Mouse (Mus musculus) ovary, adult 18-20 months (tissue): Measurements from ENCODE around the gene Prkar1a.

Source experiments
- DNase-seq: peaks from one replicate; pipeline ENCODE4 v3.0.0; 2022; ENCODE audit warnings: low spot score, mixed read lengths

Prkar1a gene

DNA sequence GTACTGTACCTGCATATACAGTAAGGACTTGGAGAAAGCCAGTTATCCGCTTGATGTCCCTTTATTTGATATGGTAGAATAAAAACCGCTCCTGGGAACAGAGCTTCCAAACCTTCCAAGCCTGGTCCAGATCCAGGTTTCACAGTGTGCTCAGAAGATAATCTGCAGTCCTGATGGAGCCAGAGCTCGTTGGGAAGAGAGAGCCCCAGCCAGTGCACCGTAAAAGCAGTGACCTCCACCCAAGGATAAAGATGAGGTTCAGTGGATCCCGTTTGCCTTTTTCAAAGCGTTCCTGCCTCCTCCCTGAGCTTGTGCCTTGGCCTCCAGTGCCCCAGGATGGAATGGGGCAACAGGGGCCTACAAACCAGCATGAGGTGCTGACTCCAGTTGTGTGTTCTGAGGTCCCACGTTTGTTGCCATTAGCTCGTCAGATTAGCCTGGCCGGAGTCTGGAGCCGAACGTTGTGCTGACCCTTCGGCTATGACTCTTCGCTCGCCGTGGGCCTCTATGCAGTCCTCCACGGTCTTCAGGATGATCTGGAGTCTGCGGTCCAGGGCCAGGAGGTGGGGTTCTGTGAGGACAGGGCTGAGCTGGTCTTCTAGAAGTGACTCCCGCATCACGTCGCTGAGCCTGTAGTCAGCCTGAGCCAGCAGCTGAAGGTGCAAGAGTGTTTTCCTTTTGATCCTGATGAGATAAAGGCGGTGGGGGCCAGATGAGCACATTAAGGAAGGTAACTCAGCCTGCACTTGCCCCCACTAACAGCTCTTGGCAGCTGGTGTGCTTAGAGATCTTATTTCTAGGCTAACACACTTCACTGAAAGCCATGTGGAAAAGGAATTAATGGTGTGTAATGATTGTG is 23.9 kb downstream of the Prkar1a start:
- peak; percentile 28 for DNase-seq

DNA sequence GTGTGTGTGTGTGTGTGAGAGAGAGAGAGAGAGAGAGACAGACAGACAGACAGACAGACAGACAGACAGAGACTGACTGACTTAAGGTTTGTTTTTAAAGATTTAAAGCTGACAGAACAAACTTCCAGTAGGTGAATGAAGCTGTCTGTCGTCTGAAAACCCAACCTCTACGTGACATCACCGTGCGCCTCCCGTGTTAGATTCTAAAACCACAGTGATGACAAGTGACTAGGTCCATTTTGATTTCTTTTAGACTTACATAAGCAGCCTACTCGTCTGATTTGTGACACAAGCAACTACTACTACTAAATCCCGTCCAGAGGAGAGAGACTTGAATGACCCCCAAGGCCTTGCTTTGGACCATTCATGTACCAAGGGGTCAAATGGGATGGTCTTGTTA is 24.5 kb downstream of the Prkar1a start:
- DNase-seq: no peak

DNA sequence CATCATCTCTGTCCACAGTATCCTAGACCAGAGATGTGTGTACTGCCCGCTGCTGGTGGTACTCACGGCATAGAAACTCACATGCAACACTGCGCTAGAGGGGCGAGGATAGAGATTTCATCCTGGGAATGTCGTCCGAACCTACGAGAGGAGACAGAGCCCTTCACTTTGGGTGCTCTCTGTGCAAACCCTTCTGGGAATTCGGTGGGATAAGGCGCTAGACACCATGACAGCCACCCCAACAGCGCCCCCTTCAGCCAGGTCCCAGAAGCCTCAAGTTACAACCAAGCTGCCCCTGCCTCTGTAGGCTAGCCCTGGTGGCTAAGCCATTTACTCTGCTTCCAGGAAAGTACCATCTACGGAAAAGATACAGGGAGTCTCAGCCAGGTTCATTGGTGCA is 25.3 kb downstream of the Prkar1a start:
- DNase-seq: no peak

DNA sequence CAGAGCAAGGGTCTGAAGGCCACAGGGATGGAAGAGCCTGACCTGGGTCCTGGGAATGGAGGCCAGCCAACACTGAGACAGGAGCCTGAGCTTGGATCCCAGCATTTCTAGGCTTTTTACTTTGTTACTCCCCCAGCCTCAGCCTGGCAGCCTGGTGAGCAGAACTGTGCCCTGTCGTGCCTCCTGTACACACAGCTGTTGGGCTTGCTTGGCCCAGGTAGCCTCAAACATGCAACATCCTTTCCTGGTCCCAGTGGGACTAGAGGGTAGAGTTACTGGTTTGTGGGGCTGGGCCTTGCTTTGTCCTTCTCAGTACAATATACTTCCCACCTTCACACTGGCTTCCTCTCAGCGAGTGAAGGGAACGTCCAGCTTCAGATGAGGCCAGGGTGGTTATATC is 26.0 kb downstream of the Prkar1a start:
- no peak for DNase-seq

DNA sequence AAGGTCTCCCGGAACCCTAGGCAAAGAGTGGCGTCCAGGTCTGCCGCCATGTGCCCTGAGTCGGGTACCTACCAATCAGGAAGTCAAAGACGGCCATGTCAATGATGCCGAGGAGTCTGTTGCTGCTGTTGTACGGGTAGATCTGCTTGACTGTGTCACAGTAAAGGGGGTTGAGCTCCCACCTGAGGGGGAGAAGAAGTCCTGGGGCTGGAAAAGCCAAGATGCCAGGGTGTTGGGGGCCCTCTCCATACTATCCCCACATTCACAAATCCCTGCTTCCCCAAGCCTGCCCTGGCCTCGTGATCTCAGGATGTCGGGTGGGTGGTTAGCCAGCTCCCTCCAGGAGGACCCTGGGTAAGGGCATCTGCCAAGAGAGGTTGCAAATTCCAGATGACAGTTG is 26.6 kb downstream of the Prkar1a start:
- no peak for DNase-seq

DNA sequence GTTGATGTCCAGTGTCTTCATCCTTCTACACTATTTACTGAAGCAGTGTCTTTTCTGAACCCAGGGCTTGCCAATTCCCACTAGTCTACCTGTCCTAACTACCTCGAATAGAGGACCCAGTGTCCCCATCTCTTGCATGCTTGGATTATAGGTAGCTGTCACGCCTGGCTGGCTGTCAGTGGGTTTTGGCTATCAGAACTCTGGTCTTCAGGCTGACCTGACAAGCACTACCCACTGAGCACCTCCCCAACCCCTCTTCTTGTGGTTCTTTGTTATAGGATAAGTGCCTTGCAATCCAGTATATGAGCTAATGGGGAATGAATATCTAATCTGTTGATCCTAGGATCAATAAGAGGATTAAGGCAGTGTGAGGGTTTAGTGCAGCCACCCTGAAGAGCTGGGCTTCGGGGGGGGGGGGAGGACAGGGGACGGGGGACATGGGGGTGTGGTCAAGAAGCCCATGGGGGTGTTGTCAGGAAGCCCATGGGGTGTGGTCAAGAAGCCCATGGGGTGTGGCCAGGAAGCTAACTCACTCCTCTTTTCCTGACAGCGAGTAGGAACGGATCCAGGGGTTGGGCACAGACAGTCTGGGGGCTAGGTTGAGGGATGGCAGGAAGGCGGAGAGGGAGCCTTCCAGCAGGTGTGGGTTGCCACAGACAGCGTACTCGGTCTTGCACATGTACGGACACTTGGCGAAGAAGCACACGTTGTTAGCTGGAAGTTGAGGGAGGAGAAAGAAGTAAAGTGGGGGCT is 27.6 kb downstream of the Prkar1a start:
- no peak for DNase-seq

DNA sequence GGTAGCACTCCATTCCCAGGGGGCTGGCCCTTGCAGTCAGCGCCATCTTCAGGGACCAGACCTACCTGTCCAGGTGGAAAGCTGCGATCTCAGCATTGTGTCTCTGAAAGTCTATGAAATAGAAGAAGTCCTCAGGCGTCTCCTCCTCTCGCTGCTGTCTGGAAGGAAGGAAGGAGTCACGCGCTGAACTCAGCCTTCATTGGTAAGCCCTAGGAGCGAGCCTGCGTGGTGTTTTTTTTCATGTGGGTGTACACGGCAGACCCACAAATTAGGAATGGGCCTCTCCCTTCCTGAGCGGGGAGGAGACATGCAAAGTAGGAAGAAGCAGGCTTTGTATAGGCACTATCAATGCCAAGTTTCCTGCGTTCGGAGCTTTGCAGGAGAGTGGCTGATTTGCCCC is 29.1 kb downstream of the Prkar1a start:
- no peak for DNase-seq

DNA sequence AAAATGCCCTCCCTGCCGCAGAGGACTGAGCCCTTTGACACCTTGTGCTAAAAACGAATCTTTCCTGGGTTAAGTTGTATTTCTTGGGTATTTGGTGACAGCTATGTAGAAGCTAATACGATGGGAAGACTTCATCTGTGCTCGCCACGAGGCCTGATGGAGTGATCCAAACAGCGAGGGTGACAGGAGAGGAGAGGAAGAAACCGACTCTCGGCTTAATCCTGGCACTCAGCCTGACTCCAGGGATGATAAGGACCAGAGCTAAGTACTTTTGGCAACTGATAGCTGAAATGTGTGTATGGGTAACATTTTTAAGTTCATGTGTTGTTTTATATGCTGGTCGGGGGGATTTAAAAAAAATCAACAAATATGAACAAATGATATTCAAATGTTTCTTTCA is 31.7 kb downstream of the Prkar1a start:
- no peak for DNase-seq

DNA sequence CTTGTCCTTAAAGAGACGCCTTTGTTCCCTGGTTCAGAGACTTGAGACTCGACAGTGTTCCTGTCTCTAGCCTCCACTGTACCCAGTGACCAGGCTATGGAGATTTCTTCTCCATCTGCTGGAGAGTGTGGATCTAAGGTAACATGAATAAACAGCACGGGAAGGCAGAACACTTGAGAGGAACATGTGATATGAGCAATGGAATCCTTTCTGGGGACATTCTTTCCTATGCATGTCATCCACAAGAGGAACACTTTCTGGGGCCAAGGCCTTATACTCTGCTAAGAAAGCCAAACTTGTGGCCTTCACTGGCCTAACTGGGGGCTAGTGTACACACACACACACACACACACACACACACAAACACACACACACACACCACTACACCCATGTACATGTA is 32.4 kb downstream of the Prkar1a start:
- no peak for DNase-seq

DNA sequence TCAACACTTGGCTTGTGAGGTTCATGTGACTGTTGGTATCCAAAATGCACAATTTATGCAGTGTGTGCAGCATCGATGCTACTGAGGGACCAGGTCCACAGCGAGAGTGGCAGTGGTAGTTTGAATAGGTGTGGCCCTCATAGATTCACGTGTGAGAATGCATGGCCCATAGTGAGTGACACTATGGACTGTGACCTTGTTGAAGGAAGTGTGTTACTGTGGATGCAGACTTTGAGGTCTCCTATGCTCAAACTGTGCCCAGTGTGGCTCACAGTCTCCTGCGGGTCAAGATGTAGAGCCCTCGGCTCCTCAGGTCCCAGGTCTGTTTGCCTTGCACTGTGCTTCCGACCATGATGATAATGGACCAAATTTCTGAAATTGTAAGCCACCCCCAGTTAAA is 33.0 kb downstream of the Prkar1a start:
- no peak for DNase-seq

DNA sequence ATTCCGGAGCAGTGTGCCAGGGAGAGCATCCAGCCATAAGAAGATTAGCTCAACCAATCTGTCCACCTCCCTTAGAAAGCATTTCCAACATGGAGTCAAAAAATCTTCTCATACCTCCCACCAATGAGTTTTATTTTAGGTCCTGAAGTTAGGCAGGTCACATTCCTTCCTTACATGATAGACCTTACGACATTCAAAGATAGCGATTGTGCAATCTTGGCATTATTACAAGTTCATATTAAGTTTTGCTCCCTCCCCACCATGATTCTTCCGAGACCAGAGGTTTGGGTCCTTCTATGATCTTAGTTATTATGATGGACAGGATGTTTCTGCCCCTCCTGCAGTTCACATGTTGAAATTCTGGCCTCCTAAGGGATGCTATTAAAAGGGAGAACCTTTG is 40.3 kb downstream of the Prkar1a start:
- DNase-seq: no peak

DNA sequence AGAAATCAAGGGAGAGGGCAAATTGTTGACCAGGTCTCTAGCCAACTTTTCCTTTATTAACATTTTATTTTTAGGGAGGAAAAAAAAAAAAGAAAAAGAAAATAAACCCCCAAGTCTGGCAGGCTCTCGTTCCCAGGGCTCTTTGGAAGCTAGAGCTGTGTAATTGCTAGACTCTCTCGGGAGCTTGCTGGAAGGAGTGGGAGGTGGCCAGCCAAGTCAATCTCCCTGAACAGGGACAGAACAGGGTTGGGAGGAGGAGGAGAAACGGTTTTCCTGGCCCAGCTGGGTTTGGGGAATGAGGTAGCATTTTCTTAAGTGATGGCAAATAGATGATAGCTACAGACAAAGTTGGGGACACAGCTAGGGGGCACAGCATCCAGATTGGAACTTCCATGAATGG is 43.5 kb downstream of the Prkar1a start:
- no peak for DNase-seq

DNA sequence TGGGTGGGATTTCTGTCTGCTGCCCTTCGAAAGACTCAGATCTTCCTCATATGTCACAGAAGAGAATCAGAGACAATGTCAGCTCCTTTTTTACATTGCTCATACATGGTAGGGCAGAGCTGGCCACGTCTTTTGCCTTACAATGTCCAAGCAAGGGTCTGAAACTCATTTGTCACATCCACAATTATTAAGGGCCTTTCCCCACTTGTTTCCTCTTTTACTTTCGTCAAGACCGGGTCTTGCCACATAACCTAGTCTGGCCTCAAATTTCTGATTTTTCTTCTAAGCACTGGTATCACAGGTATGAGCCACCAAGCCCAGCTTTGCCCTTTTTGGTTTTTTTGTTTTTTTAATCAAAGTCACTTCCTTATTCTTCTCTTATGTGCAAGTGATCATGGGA is 47.3 kb downstream of the Prkar1a start:
- DNase-seq: no peak

DNA sequence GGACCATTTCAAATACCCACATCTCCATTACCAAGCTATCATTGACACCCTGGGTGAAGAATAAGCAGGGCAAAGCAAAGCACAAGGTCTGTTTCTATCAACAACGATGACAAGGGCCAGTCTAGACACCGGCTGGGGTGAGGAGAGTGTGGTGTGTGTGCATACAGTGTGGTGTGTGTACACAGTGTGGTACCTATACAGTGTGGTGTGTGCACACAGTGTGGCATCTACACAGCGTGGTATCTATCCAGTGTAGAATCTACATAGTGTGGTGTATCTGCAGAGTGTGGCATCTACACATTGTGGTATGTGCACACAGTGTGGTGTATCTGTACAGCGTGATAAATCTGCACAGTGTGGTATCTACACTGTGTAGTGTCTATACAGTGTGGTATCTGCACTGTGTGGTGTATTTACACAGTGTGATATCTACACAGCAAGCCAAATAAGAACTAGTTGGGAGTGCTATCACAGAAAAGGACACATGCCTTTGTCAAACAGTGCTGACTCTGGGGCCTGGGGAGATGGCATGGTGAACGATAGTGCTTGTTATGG is 48.0 kb downstream of the Prkar1a start:
- DNase-seq: no peak

DNA sequence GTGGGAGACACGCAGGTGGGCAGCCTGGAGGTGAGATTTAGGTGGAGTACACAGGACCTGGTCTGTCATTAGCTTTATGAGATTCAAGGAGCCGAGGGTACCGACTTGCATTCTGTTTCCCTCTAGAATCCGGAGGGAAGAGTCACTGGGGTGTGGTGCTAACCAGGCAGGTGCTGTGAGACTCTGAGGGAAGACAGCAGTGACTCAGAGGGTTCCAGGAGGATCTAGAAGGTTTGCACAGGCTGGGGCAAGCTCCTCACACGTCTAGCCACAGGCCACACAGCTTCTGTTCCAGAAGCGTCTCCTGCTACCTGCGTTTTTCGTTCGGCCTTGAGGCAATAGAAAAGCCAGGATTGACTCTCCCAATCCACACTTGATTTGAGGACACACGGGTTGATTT is 49.5 kb downstream of the Prkar1a start:
- DNase-seq: no peak

DNA sequence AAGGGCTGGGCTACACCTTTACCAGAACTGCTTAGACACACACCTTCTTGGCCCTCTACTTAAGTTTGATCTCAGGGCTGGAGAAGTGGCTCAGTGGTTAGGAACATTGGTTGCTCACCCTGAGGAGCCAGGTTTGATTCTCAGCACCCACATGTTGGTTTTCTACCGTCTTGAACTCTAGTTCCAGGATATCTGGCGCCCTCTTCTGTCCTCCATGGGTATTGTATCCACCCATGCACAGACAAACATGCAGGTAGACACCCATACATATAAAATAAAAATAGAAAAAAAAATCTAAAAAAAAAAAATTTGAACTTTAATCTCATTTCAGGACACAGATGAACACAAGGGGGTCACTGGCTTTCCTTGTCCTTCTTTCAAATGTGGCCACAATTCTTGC is 50.6 kb downstream of the Prkar1a start:
- DNase-seq: no peak

DNA sequence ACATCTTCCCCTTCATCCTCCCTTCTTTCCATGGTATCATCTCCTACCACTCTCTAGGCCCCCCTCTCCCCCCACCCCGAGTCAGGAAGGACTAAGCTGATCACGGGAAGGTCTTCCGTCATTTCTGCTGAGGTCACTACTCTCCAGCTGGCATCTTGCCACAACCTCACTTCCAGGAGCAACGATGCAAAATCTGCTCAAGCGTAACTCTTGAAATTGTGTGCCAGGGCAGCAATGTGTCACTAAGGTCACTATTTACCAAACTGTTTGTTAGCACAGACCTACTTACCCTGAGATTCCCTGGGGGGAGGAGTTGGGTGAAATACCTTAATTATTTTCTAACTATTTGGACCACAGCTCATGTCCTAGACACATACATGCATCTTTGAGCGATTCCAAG is 51.6 kb downstream of the Prkar1a start:
- no peak for DNase-seq

DNA sequence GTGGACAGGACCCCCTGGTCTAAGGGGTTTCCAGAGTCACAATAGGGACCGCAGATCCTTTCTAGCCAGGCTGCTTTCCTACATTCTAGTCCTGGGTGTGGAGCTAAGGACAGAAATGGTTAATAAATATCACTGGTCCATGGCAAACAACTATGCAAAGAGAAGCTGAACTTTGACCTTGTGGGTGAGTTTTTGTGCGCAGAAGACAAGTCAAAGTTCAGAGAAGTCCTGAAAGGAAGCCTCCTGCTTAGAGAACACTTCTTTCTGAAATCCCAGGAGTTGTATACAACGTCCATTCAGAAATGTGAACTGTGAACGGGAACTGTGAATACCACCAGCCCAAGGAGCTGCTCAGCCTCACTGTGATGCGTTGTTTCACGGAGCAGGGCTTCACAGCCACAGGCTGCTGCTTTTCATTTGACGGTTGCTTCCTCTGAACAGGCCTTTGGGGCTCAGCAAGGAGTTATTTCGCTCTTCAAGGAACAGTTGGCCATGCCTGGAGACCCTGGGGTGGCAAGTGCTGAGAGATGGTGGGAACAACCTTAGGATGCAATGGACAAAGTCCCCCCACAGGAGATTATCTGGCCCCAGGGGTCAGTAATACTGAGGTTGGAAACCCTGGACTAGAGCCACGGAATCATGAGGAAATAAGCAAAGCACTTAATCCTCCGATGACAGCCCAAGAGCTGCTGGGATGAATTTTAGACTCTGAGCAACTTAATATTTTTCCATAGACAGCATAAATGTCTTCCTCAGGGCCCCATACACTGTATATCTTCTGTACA is 53.0 kb downstream of the Prkar1a start:
- no peak for DNase-seq

DNA sequence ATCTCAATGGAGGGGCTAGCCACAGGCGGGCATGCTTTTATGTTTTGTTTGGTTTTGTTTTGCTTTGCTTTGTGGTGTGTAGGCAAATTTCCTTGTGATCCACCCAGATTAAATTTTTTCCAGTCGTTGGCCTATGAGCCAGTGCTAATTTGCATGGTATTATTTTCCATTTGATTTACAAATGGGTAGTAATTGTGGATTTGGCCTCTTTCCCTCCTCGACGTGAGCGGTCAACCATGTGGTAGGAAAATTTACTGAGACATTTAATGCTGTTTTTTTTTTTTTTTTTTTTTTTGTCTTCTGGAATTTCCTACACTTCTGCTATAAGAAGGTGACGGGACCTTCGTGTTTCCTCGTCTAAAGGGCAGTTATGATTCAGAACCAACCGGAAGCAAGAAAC is 54.6 kb downstream of the Prkar1a start:
- DNase-seq: no peak

DNA sequence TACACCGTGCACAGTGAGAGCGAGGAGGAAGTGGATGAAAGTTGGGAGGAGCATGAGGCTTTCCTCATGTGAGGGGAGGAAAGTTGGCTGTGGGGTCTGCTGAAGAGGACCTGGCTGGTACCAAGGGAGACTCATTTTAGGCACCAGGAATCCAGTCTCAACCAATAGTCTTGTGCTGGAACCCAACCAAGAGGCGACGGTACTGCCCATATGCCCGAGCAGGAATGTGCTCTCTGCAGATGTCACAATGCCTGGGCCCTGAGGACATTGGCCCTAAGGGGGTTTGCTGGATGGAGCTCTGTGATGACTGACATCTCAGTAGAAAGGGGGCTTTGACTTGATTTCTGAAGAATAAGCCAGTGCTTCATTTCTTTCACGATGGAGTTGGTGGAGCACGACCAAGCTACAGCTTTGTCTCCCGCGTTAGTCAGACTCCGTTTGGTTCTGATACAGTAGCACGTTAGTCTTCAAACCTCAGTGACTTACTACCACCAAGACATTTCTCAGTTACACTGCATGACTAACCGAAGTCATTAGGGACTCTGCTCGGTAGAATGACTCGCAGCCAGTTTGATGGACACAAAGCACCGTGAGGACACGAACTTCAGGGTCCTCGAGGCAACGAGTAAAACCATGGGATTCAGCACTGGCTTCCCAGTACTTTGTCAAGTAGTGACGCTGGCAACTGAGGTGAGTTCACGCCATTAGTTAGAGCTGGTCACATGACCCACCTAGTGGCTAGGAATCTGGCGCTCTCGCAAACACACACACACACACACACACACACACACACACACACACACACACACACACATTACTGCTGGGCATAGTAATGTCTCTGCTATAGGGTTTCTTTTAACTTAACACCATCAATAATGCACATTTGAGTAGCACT is 55.4 kb downstream of the Prkar1a start:
- DNase-seq: no peak

DNA sequence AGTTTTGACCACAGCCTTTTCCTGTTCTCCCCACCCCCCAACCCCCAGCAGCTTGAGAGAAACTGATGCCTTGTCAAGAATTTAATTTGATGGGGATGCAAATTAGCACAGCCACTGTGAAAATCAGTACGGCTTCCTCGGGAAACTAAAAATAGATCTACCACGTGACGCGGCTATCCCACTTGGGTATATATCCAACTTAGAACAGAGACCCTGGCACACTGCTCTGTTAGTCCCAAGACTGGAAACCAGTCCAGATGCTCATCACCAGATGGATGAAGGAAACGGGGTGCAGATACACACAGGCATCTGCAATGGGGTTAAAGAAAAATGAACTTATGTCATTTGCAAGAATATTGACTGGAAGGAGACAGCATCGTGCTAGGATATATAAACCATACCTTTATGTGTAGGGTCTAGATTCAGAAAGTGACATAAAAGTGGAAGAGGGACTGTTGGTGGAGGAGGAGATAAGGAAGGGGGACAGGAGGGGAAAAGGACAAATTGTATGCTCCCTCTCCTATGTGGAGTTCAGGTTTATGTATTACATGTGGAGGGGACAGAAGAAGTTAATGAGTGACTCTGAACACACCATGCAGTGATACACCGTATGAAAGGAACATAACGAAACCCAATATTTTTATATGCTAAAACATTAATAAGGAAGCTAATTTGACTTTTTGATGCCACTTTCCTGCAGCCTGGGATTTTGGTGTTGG is 56.3 kb downstream of the Prkar1a start:
- DNase-seq: no peak
